Mouse (Mus musculus) midbrain, embryonic 15.5 days (tissue): ENCODE data around the gene Gkn3. TPM values are rescaled to one million over a fixed set of nuclear protein-coding genes. Genes with fewer than 3 reads are reported as not detected.
A peak's percentile ranks its signal among the peaks of the same experiment; 100 is the strongest.

Source experiments
- ATAC-seq: fragments of 200-750 bp; cut with Nextera tagmentation; replicated peaks from 2 replicates; pipeline ENCODE4 v1.8.0; 2017; ENCODE audit warnings: moderate TSS enrichment
- H3K27ac ChIP-seq: fragments of 300-500 bp; sonication (generic); 2 replicates; pipeline ENCODE4 v1.5.1; 2015; ENCODE audit warnings: mild to moderate bottlenecking, inconsistent platforms
- H3K27me3 ChIP-seq: fragments of 300-500 bp; sonication (generic); replicated peaks from 2 replicates; pipeline ENCODE4 v1.6.1; 2015; ENCODE audit warnings: inconsistent platforms
- H3K36me3 ChIP-seq: fragments of 300-500 bp; sonication (generic); replicated peaks from 2 replicates; pipeline ENCODE4 v1.6.1; 2015; ENCODE audit warnings: inconsistent platforms
- H3K4me1 ChIP-seq: fragments of 300-500 bp; sonication (generic); 2 replicates; pipeline ENCODE4 v1.6.1; 2015; ENCODE audit warnings: inconsistent platforms
- H3K4me2 ChIP-seq: fragments of 300-500 bp; sonication (generic); 2 replicates; pipeline ENCODE4 v1.6.1; 2015; ENCODE audit warnings: inconsistent platforms, mild to moderate bottlenecking, moderate library complexity
- H3K4me3 ChIP-seq: fragments of 300-500 bp; sonication (generic); 2 replicates; pipeline ENCODE4 v1.5.1; 2015; ENCODE audit warnings: mild to moderate bottlenecking, inconsistent platforms
- H3K9ac ChIP-seq: fragments of 300-500 bp; sonication (generic); 2 replicates; pipeline ENCODE4 v1.6.1; 2015; ENCODE audit warnings: mild to moderate bottlenecking, inconsistent platforms
- H3K9me3 ChIP-seq: fragments of 300-500 bp; sonication (generic); 2 replicates; pipeline ENCODE4 v1.6.1; 2016; ENCODE audit warnings: inconsistent platforms
- WGBS: fragments of 180-500 bp; shearing (Covaris S2); methylation state at CpG from one replicate; pipeline ENCODE4 v1.1.7; 2015; ENCODE audit warnings: mixed read lengths; 5-methylcytosine and 5-hydroxymethylcytosine counted together
- polyA plus RNA-seq: library from polyadenylated mRNA; unstranded; fragments of >200 nt; fragmentation: Nextera tagmentation; extraction: Ambion mirVana; gene quantifications from 2 replicates; pipeline ENCODE4 v1.2.1, GENCODE M21; 2015

Gkn3 gene
- polyA plus RNA-seq, 1 experiment from 2014 or later: 0.67 TPM

DNA sequence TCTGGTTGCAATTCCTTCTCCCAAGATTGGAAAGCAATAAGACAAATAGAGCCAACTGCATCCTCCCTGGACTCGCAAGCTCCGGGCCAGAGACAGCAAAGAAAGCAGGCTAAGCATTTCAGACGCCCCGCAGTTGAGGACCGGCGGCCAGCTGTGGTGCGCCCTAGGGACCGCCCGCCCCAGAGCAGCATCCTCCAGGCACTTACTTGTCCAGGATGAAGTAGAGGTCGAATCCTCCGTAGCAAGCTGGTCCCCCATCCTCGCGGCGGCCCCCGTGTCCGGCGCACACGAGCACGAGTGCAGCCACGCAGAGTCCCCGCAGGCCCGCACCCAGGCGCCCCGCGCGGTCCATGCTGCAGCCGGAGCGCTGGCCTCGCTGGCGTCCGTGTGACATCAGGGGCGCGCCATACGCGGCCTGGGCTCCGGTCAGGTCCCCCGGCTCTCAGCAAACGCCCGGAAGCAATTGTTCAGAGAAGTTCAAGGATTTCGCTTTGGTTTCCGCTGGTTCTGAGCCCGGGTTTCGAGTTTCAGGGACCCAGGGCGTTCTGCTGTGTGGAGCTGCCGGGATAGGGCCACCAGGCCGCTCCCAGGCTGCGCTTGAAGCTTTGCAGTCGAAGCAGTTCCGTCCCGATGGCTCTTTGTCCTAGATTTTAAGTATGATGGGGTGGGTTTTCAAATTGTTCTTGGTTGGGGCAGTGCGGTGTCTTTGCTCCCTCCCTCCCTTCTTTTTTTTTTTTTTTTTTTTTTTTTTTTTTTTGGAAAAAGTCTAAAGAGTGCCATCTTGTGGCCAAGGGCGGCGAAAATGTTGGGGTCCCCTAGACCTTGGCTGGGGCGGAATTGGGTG, 53.4 kb downstream of the Gkn3 start, which contains the start of gene Antxr1:
Gene Antxr1 (minus strand): TSS at position 731 of the 844 bp plus-strand sequence.
- Histone ChIP-seq H3K4me3 (peak within 1 kb of the TSS; percentile 57), H3K27me3 (no peaks in the 10 kb centered on the region), H3K4me2 (peak within 1 kb of the TSS; percentile 93), H3K9me3 (no peaks in the 10 kb centered on the region), H3K36me3 (no peaks in the 10 kb centered on the region), H3K9ac (peak within 1 kb of the TSS; percentile 62), H3K27ac (peak within 1 kb of the TSS; percentile 58; the same call in 1 of the 2 replicates), H3K4me1 (peaks cover 16% of the 10 kb centered on the region)
- WGBS: under 1% methylated on average over 54 of the region's 54 CpGs
- ATAC-seq: peak; percentile 82

DNA sequence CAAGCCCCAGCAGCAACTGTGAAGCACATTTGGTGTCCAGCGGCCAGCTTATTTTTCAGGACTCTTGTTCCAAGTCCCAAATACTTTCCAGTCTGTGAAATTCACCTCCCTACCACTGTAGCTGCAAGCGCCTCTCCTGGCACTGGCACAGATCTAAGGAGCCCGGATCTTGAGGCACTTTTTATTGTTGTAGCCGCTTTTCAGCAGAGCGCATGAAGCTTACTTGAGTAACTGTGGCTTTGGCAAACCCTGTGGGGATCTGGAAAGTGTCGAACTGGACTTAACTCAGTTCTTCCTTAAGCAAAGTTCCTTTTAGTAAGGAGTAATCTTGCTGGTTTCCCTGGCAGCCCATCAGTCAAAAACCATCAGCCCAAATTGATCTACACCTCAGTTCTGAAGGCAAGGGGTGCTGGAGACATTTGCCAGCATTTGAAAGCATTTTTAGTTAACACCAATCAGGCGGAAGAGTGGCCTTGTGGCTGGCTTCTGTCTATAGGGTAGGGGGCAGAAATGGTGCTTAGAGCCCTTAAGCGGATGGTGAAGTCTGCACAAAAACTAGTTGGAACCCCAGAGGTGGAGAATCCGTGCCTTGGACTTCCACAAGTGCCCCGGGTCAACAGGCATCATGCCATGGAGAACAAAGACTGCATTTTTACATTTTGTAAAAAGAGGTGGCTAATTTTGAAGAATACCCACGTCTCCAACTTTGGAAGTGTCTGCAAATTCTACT, 54.2 kb downstream of the Gkn3 start:
- Histone ChIP-seq H3K9ac (peak overlapping the region; percentile 62), H3K4me2 (peak overlapping the region; percentile 93), H3K27ac (no peak overlapping the region), H3K27me3 (no peaks in the 10 kb centered on the region), H3K4me3 (peak overlapping the region; percentile 57), H3K36me3 (no peaks in the 10 kb centered on the region), H3K9me3 (no peaks in the 10 kb centered on the region), H3K4me1 (peaks cover 16% of the 10 kb centered on the region)
- WGBS: 5% methylated on average over 11 of the region's 11 CpGs
- ATAC-seq: no peak

Other genes with a start within 250 kb of the Gkn3 start
- 3.4 and 3.9 TPM in 2 replicates for gene Antxr1, start 53.1 kb downstream of the Gkn3 start, polyA plus RNA-seq
- not detected in 2 replicates for gene Gkn1, start 38.0 kb downstream of the Gkn3 start, polyA plus RNA-seq
- not detected in 2 replicates for gene Gkn2, start 15.6 kb downstream of the Gkn3 start, polyA plus RNA-seq
- not detected in 2 replicates for gene Bmp10, start 40.1 kb upstream of the Gkn3 start, polyA plus RNA-seq
- 1.8 and 1.9 TPM in 2 replicates for gene Arhgap25, start 144.3 kb upstream of the Gkn3 start, polyA plus RNA-seq
- gene Prokr1, start 201.8 kb upstream of the Gkn3 start, polyA plus RNA-seq: 2.0 and 2.1 TPM in 2 replicates